Mouse (Mus musculus): ENCODE measurements around the gene Hist1h4f.
"Not testable (repeated sequence)": the region's sequence is repeated elsewhere in the genome, so short reads cannot be mapped to it uniquely, and the experiment has no call there.

The Hist1h4f gene

DNA sequence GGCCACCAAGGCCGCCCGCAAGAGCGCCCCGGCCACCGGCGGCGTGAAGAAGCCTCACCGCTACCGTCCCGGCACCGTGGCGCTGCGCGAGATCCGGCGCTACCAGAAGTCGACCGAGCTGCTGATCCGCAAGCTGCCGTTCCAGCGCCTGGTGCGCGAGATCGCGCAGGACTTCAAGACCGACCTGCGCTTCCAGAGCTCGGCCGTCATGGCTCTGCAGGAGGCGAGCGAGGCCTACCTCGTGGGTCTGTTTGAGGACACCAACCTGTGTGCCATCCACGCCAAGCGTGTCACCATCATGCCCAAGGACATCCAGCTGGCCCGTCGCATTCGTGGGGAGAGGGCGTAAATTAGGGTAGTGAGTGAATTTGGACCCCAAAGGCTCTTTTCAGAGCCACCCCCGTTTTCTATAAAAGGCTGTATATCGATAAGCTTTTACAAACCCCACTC, 24.4 kb upstream of the Hist1h4f start:
- peak; percentile 38 for DNase-seq

DNA sequence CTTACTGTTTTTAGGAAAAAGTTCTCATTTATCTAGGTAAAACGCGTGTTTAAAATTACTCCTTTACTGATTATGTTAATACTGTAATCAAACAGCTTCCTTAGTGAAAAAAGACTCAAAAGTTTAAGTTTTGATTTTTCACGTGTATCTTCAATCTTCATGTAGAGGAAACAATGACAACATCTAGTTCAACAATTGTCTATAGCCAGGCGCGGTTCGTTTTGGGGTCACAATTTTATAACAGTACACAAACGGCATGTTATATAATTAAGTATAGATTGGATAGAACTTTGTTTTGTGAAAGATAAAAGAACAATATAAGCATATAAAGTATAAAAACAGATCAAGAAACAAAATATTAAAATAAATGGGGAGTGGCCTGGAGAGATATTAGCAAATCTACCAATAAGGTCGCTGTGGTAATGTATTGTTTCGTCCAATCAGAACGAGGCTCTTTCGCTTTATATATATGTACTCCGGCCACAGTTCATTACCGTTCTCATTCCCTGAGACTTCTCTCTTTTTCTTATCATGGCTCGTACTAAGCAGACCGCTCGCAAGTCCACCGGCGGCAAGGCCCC, 23.9 kb upstream of the Hist1h4f start, which contains the start of gene Hist1h3d:
Hist1h3d (plus strand) TSS at position 493 of the 581 bp plus-strand sequence.
- DNase-seq, result peak; percentile 65

DNA sequence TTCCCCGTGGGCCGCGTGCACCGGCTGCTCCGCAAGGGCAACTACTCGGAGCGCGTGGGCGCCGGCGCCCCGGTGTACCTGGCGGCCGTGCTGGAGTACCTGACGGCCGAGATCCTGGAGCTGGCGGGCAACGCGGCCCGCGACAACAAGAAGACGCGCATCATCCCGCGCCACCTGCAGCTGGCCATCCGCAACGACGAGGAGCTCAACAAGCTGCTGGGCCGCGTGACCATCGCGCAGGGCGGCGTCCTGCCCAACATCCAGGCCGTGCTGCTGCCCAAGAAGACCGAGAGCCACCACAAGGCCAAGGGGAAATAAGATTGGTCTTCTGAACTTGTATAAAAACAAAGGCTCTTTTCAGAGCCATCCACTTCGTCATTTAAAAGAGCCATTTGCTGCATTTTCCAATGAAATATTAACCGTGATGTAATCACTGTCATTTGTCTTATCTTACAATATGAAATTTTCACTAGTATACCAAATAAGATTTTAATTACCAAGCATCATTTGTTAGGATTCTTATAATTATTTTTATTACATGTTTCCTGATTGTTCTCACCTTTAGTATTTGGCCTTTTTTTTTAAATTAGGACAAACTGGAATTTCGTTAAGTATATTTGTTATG, 23.2 kb upstream of the Hist1h4f start:
- DNase-seq, result not testable (repeated sequence)

DNA sequence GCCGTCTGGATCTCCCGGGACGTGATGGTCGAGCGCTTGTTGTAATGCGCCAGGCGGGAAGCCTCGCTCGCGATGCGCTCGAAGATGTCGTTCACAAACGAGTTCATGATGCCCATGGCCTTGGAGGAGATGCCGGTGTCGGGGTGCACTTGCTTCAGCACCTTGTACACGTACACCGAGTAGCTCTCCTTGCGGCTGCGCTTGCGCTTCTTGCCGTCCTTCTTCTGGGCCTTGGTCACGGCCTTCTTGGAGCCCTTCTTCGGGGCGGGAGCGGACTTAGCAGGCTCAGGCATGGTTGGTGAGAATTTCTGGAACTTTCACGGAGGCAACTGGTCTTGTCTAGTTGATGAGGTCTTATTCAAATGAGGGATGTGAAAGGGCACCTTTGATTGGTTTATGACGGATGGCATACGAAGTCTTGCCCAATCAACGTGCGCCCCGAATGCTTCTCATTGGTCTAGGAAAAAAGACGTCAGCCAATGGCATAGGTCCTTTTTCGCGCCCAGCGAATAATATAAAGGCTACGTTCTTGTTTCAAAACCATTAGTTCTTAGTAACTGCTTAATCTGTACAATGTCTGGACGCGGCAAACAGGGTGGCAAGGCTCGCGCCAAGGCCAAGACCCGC, 22.6 kb upstream of the Hist1h4f start, which contains the start of the genes Hist1h2bf and Hist1h2ad:
Hist1h2bf (minus strand) TSS at position 299 of the 627 bp plus-strand sequence.
Hist1h2ad (plus strand) TSS at position 484 of the 627 bp plus-strand sequence.
- peak; percentile 90 for DNase-seq

DNA sequence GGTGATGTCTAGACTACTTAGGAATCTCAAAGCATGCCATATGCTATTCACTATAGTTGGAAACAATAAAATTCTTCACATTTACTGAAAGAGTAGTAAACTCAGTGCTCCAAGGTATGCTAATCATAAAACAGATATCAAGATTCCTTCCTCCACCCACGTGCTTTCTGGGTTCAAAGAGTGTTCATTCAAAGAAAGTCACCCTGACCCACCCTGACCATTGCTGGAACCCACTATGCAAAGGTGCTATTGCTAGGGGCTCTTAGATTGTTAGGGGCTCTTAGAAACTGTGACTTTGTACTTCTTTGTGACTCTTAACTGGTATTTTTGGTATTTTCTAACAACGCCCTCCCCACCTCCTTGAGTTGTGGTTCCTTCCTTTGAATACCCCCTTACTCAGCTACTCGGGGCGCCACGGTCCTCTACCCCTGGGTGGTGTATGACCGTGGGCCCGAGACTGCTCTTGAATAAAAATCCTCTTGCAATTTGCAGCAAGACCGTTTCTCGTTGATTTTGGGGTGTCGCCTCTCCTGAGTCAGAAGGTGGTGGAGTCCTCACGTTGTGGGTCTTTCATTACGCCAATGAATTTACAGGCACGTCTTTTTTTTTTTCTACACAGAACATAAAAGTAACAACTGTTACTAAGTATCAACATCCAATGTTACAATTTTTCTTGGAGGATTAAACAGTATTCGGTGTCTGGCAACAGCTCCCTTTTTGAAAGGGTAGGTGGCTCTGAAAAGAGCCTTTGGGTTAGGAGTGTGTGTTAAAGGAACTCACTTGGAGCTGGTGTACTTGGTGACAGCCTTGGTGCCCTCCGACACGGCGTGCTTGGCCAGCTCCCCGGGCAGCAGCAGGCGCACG, 21.8 kb upstream of the Hist1h4f start:
- DNase-seq, result peak; percentile 42

DNA sequence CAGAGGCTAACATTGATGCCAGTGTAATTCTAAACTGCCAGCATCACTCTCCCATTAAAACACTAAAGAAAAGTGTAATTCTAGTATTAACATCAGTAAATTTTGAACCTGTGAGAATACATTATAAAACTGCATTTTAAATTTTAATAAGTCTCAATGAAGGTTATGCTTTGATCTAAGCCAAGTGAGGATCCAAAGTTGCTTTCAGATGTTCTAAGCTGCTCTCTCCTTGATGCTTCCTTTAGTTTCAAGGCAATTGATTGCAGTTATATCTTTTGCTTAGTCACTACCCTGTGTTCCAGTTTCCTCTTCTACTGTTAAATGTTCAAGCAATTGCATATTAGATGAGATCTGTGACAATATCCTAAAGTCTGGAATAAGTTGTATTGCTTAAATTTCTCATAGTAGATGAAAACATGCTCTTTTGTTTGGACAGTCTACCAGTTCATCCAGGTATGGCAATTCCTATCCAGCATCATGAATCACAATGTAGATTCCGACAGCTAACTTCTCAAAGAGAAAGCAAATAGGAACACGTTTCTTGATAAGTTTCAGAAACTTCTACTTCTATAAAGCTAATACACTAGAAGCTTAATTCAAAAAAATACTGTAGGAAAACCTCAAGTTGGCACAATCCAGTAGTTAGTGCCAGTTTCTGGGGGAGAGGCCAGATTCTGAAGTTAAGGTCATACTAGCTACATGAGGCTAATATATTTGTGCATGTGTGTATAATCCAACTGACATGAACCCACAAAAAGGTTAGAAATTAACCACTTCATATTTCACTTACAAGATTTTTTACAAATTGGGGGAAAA, 21.0 kb upstream of the Hist1h4f start:
- no peak for DNase-seq

DNA sequence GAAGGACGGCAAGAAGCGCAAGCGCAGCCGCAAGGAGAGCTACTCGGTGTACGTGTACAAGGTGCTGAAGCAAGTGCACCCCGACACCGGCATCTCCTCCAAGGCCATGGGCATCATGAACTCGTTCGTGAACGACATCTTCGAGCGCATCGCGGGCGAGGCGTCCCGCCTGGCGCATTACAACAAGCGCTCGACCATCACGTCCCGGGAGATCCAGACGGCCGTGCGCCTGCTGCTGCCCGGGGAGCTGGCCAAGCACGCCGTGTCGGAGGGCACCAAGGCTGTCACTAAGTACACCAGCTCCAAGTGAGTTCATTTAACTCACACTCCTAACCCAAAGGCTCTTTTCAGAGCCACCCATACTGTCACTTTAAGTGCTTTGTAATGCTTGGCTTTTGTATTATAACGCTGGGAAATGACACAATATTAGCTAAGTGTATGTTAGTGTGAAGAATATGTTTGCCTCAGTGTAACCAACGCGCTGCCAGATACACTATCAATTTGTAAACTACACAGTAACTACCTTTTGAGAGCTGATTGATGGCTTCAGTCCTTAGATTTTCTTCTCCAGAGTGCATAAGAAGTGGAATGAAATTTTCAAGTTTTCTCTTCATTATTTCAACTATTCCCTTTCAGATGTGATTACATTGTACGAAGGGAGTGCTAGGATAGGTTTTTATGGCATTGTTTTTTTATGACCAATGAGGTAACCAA, 20.2 kb upstream of the Hist1h4f start:
- DNase-seq, result peak; percentile 40

DNA sequence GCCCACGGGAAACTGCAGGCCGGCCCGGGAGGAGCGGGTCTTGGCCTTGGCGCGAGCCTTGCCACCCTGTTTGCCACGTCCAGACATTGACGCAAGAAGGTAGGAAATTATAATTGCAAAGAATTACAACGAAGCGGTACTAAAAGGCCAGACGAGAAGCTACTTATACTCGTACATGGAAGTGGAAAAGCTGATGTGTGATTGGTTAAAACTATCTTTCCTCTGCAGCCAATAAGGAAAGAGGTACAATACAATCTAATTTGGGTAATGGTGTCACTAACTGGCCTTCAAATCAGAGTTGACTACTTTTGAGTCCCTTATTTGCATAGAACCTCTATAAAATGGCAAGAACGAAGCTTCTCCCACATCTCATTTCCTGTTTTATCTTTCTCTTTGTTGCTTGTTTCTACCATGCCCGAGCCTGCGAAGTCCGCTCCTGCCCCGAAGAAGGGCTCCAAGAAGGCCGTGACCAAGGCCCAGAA, 19.6 kb upstream of the Hist1h4f start, which contains the start of the genes Hist1h2ae and Hist1h2bg:
Hist1h2ae (minus strand) TSS at position 199 of the 482 bp plus-strand sequence.
Hist1h2bg (plus strand) TSS at position 375 of the 482 bp plus-strand sequence.
- DNase-seq, result peak; percentile 84

DNA sequence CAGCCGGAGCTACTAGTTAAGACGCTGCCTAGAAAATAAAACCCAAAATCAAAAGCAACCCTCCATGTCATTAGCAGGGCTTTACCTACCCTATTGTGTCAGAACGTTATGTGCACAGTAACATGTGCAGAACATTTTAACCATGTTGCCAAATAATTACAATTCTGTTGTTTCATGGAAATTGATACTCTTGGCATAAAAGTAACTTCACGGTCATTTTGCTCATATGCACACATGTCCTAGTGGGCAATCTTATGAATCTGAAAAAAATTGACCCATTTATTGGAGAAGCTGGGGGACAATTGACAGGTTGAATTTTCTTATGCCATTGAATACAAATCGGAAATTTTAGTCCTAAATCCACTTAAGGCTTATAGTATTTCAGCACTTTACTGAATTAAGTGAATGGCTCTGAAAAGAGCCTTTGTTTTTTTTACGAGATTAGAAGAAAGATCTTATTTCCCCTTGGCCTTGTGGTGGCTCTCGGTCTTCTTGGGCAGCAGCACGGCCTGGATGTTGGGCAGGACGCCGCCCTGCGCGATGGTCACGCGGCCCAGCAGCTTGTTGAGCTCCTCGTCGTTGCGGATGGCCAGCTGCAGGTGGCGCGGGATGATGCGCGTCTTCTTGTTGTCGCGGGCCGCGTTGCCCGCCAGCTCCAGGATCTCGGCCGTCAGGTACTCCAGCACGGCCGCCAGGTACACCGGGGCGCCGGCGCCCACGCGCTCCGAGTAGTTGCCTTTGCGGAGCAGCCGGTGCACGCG, 19.0 kb upstream of the Hist1h4f start:
- DNase-seq, result not testable (repeated sequence)

DNA sequence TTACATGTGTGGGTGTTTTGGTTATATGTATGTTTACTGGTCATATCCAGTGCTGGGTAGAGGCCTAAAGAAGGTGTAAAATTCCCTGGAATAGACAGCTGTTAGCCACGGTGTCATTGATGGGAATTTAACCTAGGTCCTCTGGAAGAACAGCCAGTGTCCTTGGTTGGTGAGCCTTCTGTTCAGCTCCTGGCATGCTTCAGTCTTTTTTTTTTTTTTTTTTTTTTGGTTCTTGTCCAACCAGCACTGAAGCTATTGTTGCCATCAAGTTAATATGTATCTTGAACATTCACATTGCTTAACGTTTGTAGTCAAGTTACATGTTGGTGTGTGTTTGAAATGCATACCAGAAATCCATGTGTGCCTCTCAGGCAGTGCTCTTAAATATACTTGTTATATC, 13.0 kb upstream of the Hist1h4f start:
- no peak for DNase-seq

DNA sequence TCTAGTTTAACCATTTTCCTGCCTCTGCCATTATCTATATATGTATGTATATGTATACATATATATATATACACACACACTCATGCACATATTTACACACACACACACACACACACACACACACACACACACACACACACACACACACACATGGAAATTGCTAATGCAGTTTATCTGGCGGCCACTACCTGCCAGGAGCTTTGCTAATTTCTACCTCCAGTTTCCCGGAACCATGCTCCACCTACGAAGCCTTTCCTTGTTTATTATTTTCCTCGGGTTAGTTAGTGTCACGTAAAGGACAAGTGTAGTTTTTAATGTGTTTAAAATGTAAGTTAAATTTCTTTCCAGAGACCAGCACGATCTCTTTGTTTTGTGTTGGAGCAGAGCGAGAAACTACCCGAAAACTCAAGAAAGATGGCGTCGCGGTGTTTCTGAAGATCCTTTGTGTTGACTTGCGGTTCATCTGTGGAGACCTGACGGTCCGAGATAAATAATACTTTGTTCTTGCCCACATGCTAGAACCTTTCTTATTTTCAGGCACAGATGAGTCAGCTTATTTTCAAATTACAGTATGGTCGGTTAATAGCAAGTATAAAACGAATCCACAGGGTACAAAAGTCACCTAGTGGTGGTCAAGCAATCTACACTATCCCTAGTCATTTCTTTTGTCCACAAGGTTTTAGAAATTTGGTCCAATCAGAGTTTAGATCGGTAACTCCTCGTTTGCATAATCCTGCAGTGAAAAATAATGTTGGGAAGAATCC, 11.4 kb upstream of the Hist1h4f start:
- peak; percentile 42 for DNase-seq

DNA sequence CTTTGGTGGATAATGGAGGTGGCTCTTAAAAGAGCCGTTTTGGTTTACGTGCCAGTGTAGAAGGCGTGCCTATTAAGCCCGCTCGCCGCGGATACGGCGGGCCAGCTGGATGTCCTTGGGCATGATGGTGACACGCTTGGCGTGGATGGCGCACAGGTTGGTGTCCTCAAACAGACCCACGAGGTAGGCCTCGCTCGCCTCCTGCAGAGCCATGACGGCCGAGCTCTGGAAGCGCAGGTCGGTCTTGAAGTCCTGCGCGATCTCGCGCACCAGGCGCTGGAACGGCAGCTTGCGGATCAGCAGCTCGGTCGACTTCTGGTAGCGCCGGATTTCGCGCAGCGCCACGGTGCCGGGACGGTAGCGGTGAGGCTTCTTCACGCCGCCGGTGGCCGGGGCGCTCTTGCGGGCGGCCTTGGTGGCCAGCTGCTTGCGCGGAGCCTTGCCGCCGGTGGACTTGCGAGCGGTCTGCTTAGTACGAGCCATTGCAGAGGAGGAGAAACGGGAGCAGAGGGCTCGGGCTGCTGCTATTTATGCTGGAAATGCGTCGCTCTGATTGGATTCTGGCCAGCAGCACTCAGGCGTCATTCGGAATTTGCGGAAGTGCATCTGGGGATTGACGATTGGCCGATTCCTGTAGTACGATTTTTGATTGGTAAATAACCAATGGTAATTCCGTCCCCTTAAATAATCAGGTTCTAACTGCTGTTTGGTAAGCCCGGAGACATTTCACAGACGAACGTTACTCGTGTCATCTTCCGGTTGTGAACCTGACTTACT, 10.6 kb upstream of the Hist1h4f start, which contains the start of gene Hist1h3e:
Hist1h3e (minus strand) TSS at position 487 of the 777 bp plus-strand sequence.
- peak; percentile 91 for DNase-seq

DNA sequence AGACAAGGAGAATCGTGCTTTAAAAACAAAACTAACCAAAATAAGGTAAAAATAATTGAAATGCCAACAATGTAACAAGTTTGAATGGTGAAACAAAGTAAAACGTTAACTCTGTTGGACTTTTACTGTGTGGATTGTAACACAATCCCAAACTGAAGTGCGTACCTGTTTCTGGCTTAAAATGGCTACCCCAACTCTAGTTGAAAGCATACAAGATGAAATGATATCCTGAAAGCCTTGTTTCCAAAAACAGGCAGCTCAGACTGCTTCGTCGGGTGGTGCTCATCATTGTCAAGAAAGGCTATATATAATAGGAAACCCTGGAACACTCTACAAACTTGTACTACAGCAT, 10.1 kb upstream of the Hist1h4f start:
- DNase-seq, result not testable (repeated sequence)

DNA sequence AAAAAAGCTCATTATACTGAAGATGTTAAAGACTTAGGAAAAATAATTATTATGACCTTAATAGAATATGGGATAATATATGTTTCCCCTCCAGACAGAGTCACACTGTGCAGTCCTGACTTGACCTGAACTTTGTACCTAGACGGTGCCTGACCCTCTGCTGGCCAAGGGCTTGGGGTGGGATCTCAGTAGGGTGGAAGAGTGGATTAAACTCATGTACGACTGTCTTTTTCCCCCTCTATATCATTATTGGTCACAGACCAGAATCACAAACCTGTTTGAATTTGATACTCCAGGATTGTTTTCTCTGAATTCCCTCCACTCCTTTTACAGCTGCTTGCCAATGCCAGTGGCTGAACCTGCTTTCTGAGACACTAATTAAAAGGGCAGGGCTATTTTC, 9.3 kb upstream of the Hist1h4f start:
- DNase-seq, result not testable (repeated sequence)

DNA sequence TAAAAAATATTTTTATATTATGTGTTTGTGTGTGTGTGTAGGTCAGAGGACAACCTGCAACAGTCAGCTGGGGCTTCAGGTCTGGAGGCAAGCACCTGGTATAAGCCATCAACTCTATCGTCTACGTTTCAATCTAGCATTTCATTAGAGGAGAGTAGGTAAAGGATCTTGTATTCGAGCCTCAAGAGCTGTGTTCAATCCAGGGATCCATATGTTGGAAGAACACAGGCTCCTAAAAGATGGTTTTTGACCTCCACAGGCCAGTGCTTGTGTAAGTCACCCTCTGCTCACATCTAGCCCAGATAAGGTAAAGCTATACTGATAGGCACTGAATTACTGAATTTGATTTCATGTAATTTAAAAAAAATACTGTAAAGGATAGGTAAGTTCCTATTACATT, 5.5 kb upstream of the Hist1h4f start:
- no peak for DNase-seq

DNA sequence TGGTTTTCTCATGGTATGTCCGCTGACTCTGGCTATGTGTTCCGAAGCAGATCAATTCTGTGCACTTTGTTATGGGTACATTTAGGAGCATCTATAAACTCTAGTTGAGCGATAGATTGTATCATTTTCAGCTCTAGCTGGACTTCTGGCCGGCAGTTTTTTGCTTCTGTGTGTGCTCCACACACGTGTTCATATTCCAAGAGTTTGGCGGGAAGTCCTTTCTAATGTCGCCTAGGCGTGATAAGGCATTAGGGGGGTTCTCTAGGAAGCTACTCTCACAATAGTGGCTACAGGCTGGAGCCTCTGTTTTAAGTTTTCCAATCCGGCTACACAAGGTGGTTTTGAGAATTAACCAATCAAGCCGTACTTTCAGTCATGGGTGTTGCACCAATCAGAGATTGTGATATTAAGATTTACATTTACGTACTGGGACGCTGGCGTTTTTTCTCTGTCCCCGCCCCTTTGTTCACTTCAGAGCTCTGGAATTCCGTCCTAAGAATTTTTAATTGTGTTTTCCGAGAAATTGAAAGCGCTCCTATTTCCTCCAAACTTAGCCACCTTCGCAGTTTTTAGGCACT, 4.5 kb upstream of the Hist1h4f start:
- peak; percentile 74 for DNase-seq

DNA sequence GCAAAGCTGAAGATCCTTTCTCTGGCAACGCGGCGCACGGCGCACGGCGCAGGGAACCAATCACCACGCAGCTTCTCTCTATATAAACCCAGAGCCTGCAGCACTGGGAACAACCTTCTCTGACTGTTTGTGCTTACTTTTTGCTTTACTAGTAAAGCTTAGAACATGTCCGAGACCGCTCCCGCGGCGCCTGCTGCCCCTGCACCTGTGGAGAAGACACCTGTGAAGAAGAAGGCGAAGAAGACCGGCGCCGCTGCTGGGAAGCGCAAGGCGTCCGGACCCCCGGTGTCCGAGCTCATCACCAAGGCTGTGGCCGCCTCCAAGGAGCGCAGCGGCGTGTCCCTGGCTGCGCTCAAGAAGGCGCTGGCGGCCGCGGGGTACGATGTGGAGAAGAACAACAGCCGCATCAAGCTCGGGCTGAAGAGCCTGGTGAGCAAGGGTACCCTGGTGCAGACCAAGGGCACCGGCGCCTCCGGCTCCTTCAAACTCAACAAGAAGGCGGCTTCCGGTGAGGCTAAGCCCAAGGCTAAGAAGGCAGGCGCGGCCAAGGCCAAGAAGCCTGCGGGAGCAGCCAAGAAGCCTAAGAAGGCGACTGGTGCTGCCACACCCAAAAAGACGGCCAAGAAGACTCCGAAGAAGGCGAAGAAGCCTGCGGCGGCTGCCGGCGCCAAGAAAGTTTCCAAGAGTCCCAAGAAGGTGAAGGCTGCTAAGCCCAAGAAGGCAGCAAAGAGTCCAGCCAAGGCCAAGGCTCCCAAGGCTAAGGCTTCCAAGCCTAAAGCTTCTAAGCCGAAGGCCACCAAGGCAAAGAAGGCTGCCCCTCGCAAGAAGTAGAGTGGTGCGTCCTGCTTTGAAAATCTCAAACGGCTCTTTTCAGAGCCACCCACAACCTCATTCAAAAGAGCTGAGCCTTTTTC, 3.7 kb upstream of the Hist1h4f start:
- peak; percentile 92 for DNase-seq
